Mouse (Mus musculus) intestine, embryonic 16.5 days (tissue): ENCODE measurements at regions not wholly inside any gene's neighbourhood (a gene's known extent, or its start where the extent isn't known, plus 50 kb on each side); places are given as distances from the start of the nearest gene placed in this dataset.

ENCODE experiments used
- ATAC-seq: fragments of 200-750 bp; cut with Nextera tagmentation; 2 replicates; pipeline ENCODE4 v1.8.0; 2017; ENCODE audit warnings: moderate TSS enrichment, moderate library complexity
- H3K27ac ChIP-seq: fragments of 300-500 bp; sonication (generic); 2 replicates; pipeline ENCODE4 v1.5.1; 2014; ENCODE audit warnings: mild to moderate bottlenecking, low read length
- H3K27me3 ChIP-seq: fragments of 300-500 bp; sonication (generic); replicated peaks from 2 replicates; pipeline ENCODE4 v1.6.1; 2014; ENCODE audit warnings: low read length, control low read depth, mixed read lengths; ENCODE audit not compliant: control insufficient read depth, insufficient read depth
- H3K36me3 ChIP-seq: fragments of 300-500 bp; sonication (generic); 2 replicates; pipeline ENCODE4 v1.6.1; 2014; ENCODE audit warnings: low read length, control low read depth; ENCODE audit not compliant: control insufficient read depth, insufficient read depth
- H3K4me1 ChIP-seq: fragments of 300-500 bp; sonication (generic); 2 replicates; pipeline ENCODE4 v1.6.1; 2014; ENCODE audit warnings: low read length, control low read depth, mixed read lengths; ENCODE audit not compliant: control insufficient read depth, insufficient read depth
- H3K4me2 ChIP-seq: fragments of 300-500 bp; sonication (generic); 2 replicates; pipeline ENCODE4 v1.6.1; 2014; ENCODE audit warnings: low read depth, low read length, control low read depth
- H3K4me3 ChIP-seq: fragments of 300-500 bp; sonication (generic); 2 replicates; pipeline ENCODE4 v1.5.1; 2014; ENCODE audit warnings: mild to moderate bottlenecking, low read length
- H3K9ac ChIP-seq: fragments of 300-500 bp; sonication (generic); 2 replicates; pipeline ENCODE4 v1.6.1; 2014; ENCODE audit warnings: low read depth, low read length
- H3K9me3 ChIP-seq: fragments of 300-500 bp; sonication (generic); 2 replicates; pipeline ENCODE4 v1.6.1; 2016; ENCODE audit warnings: low read length, control low read depth; ENCODE audit not compliant: control insufficient read depth
- WGBS: fragments of 180-500 bp; shearing (Covaris S2); extraction: QIAGEN DNeasy Blood & Tissue Kit; methylation state at CpG from one replicate; pipeline ENCODE4 v1.1.7; 2014; 5-methylcytosine and 5-hydroxymethylcytosine counted together

GRCm38 (mm10) chr2:144166102-144166750, 104.2 kb upstream of the Mgme1 start:
- peak overlapping the region; percentile 100 for H3K27ac ChIP-seq
- peak overlapping the region; percentile 75 for H3K4me3 ChIP-seq
- no peak for ATAC-seq
- H3K27me3 ChIP-seq = no peaks in the 10 kb centered on the region
- H3K36me3 ChIP-seq = no peaks in the 10 kb centered on the region
- H3K9me3 ChIP-seq = no peaks in the 10 kb centered on the region
- H3K4me2 ChIP-seq = peak overlapping the region; percentile 56
- H3K4me1 ChIP-seq = peaks cover 41% of the 10 kb centered on the region
- WGBS = 30% methylated on average over 12 of the region's 12 CpGs
- peak overlapping the region; percentile 98 for H3K9ac ChIP-seq

GRCm38 (mm10) chr2:144169576-144170178, 100.8 kb upstream of the Mgme1 start:
- Histone ChIP-seq H3K27me3 (no peaks in the 10 kb centered on the region), H3K27ac (peak overlapping the region; percentile 71), H3K9me3 (no peaks in the 10 kb centered on the region), H3K4me1 (peaks cover 37% of the 10 kb centered on the region), H3K36me3 (no peaks in the 10 kb centered on the region), H3K4me2 (no peak overlapping the region), H3K4me3 (no peak overlapping the region), H3K9ac (no peak overlapping the region; the same call in 1 of the 2 replicates)
- 32% methylated on average over 4 of the region's 4 CpGs for WGBS
- ATAC-seq = peak; percentile 17

- Histone ChIP-seq H3K27ac (no peak overlapping the region), H3K9me3 (no peaks in the 10 kb centered on the region), H3K4me3 (peak overlapping the region; percentile 43), H3K4me1 (peaks cover 35% of the 10 kb centered on the region), H3K4me2 (peak overlapping the region; percentile 56), H3K27me3 (no peaks in the 10 kb centered on the region), H3K36me3 (no peaks in the 10 kb centered on the region), H3K9ac (peak overlapping the region; percentile 56; the same call in 1 of the 2 replicates)
- WGBS = 12% methylated on average over 9 of the region's 9 CpGs
- ATAC-seq = peak; percentile 67
Observed at GRCm38 (mm10) chr2:144172100-144172770, 98.2 kb upstream of the Mgme1 start.

GRCm38 (mm10) chr2:144173358-144174106, 96.9 kb upstream of the Mgme1 start:
- no peak overlapping the region for H3K27ac ChIP-seq

GRCm38 (mm10) chr2:144174366-144175035, 96.0 kb upstream of the Mgme1 start:
- H3K27ac ChIP-seq = no peak overlapping the region
- no peaks in the 10 kb centered on the region for H3K36me3 ChIP-seq
- WGBS = 82% methylated on average over 5 of the region's 5 CpGs
- H3K9ac ChIP-seq = no peak overlapping the region
- peaks cover 31% of the 10 kb centered on the region for H3K4me1 ChIP-seq
- H3K4me2 ChIP-seq = no peak overlapping the region
- H3K9me3 ChIP-seq = no peaks in the 10 kb centered on the region
- no peaks in the 10 kb centered on the region for H3K27me3 ChIP-seq
- H3K4me3 ChIP-seq = no peak overlapping the region
- ATAC-seq = no peak

More at GRCm38 (mm10) chr2:144173358-144174106, 96.9 kb upstream of the Mgme1 start:
- Histone ChIP-seq H3K4me1 (peaks cover 38% of the 10 kb centered on the region), H3K36me3 (no peaks in the 10 kb centered on the region), H3K27me3 (no peaks in the 10 kb centered on the region), H3K9ac (no peak overlapping the region), H3K9me3 (no peaks in the 10 kb centered on the region), H3K4me3 (no peak overlapping the region), H3K4me2 (no peak overlapping the region)
- 80% methylated on average over 8 of the region's 8 CpGs for WGBS
- no peak for ATAC-seq

- Histone ChIP-seq H3K27ac (peak overlapping the region; percentile 14; the same call in 1 of the 2 replicates), H3K9me3 (no peaks in the 10 kb centered on the region), H3K4me3 (no peak overlapping the region), H3K4me1 (peaks cover 20% of the 10 kb centered on the region), H3K36me3 (no peaks in the 10 kb centered on the region), H3K4me2 (no peak overlapping the region), H3K27me3 (no peaks in the 10 kb centered on the region), H3K9ac (no peak overlapping the region)
- ATAC-seq = peak; percentile 19; the same call in 1 of the 2 replicates
- WGBS = 77% methylated on average over 9 of the region's 9 CpGs
Observed at GRCm38 (mm10) chr2:144176508-144177170, 93.8 kb upstream of the Mgme1 start.

GRCm38 (mm10) chr2:144177268-144177667, 93.2 kb upstream of the Mgme1 start:
- 17% methylated on average over 6 of the region's 6 CpGs for WGBS
- H3K4me1 ChIP-seq = peaks cover 17% of the 10 kb centered on the region
- no peak overlapping the region for H3K4me2 ChIP-seq
- H3K9me3 ChIP-seq = no peaks in the 10 kb centered on the region
- H3K9ac ChIP-seq = 0 out of 2 replicates have a peak overlapping the region, but pooled peaks have one; percentile 48
- no peak overlapping the region for H3K4me3 ChIP-seq
- H3K27ac ChIP-seq = peak overlapping the region; percentile 14
- no peaks in the 10 kb centered on the region for H3K36me3 ChIP-seq
- peak; percentile 36 for ATAC-seq
- H3K27me3 ChIP-seq = no peaks in the 10 kb centered on the region

GRCm38 (mm10) chr2:144177920-144178319, 92.5 kb upstream of the Mgme1 start:
- Histone ChIP-seq H3K4me2 (no peak overlapping the region), H3K9ac (0 out of 2 replicates have a peak overlapping the region, but pooled peaks have one; percentile 48), H3K27ac (0 out of 2 replicates have a peak overlapping the region, but pooled peaks have one; percentile 14), H3K4me3 (no peak overlapping the region), H3K4me1 (peaks cover 16% of the 10 kb centered on the region), H3K27me3 (no peaks in the 10 kb centered on the region), H3K36me3 (no peaks in the 10 kb centered on the region), H3K9me3 (no peaks in the 10 kb centered on the region)
- 72% methylated on average over 6 of the region's 6 CpGs for WGBS
- ATAC-seq = no peak
